Mouse (Mus musculus) embryonic facial prominence, embryonic 15.5 days (tissue): ENCODE results near the gene Slc23a2. TPM values are rescaled to one million over a fixed set of nuclear protein-coding genes. Genes with fewer than 3 reads are reported as not detected.
A peak's percentile ranks its signal among the peaks of the same experiment; 100 is the strongest.

Source experiments
- ATAC-seq: fragments of 200-750 bp; cut with Nextera tagmentation; 2 replicates; pipeline ENCODE4 v1.8.0; 2017; ENCODE audit warnings: low read depth, moderate TSS enrichment; ENCODE audit not compliant: insufficient number of reproducible peaks, low FRiP score, low TSS enrichment
- H3K27ac ChIP-seq: fragments of 300-500 bp; sonication (generic); replicated peaks from 2 replicates; pipeline ENCODE4 v1.5.1; 2015; ENCODE audit warnings: mild to moderate bottlenecking, inconsistent platforms
- H3K27me3 ChIP-seq: fragments of 300-500 bp; sonication (generic); 2 replicates; pipeline ENCODE4 v1.6.1; 2015; ENCODE audit warnings: inconsistent platforms
- H3K36me3 ChIP-seq: fragments of 300-500 bp; sonication (generic); 2 replicates; pipeline ENCODE4 v1.6.1; 2015; ENCODE audit warnings: mild to moderate bottlenecking, inconsistent platforms
- H3K4me1 ChIP-seq: fragments of 300-500 bp; sonication (generic); 2 replicates; pipeline ENCODE4 v1.6.1; 2015; ENCODE audit warnings: inconsistent platforms
- H3K4me2 ChIP-seq: fragments of 300-500 bp; sonication (generic); replicated peaks from 2 replicates; pipeline ENCODE4 v1.6.1; 2015; ENCODE audit warnings: mild to moderate bottlenecking, inconsistent platforms
- H3K4me3 ChIP-seq: fragments of 300-500 bp; sonication (generic); replicated peaks from 2 replicates; pipeline ENCODE4 v1.5.1; 2015; ENCODE audit warnings: mild to moderate bottlenecking, inconsistent platforms
- H3K9ac ChIP-seq: fragments of 300-500 bp; sonication (generic); 2 replicates; pipeline ENCODE4 v1.6.1; 2015; ENCODE audit warnings: inconsistent platforms
- H3K9me3 ChIP-seq: fragments of 300-500 bp; sonication (generic); replicated peaks from 2 replicates; pipeline ENCODE4 v1.6.1; 2016; ENCODE audit warnings: inconsistent platforms
- WGBS: fragments of 180-500 bp; shearing (Covaris S2); methylation state at CpG from one replicate; pipeline ENCODE4 v1.1.7; 2015; 5-methylcytosine and 5-hydroxymethylcytosine counted together
- polyA plus RNA-seq: library from polyadenylated mRNA; unstranded; fragments of >200 nt; fragmentation: Nextera tagmentation; extraction: Ambion mirVana; gene quantifications from 2 replicates; pipeline ENCODE4 v1.2.1, GENCODE M21; 2015

Slc23a2 gene
- polyA plus RNA-seq, 1 experiment from 2014 or later = 14.0 TPM

DNA sequence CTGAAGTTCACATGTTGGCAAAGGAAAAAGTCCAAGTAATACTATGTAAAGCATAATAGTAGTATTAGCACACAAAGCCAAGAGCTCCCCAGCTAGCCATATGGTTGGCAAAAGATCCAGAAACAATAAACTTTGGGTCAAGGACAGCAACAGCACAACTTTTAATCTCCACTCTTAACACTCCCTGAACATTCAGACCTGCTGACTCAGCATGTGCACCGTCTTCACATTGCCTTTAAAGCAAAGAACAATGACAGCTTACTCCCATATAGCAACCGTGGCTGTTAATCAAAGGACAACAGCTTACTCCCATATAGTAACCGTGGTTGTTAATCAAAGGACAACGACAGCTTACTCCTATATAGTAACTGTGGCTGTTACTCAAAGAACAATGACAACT is 48.3 kb downstream of the Slc23a2 start:
- no peaks in the 10 kb centered on the region for H3K27me3 ChIP-seq
- no peak overlapping the region for H3K27ac ChIP-seq
- peaks cover 20% of the 10 kb centered on the region; the same call in 1 of the 2 replicates for H3K36me3 ChIP-seq
- 76% methylated on average over 4 of the region's 4 CpGs for WGBS
- H3K4me2 ChIP-seq = no peak overlapping the region
- ATAC-seq = no peak
- no peak overlapping the region for H3K9ac ChIP-seq
- no peaks in the 10 kb centered on the region for H3K9me3 ChIP-seq
- no peaks in the 10 kb centered on the region for H3K4me1 ChIP-seq
- no peak overlapping the region for H3K4me3 ChIP-seq

DNA sequence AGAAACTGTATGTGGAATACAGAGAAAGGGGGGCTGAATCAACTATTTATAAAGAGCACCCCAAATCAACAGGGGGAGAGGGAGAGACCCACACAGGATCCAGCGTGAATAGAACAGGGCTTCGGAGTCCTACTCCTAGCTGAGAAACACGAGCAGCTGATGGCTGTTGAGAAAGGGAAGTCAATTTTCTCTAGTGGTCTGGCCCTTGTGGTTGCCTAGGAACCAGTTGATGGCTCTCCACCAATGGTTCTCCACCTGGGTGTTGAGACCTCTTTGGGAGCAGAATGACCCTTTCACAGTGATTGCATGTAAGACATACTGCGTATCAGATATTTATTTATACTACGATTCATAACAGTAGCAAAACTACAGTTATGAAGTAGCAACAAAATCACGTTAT is 49.1 kb downstream of the Slc23a2 start:
- WGBS = 90% methylated on average over 6 of the region's 6 CpGs

DNA sequence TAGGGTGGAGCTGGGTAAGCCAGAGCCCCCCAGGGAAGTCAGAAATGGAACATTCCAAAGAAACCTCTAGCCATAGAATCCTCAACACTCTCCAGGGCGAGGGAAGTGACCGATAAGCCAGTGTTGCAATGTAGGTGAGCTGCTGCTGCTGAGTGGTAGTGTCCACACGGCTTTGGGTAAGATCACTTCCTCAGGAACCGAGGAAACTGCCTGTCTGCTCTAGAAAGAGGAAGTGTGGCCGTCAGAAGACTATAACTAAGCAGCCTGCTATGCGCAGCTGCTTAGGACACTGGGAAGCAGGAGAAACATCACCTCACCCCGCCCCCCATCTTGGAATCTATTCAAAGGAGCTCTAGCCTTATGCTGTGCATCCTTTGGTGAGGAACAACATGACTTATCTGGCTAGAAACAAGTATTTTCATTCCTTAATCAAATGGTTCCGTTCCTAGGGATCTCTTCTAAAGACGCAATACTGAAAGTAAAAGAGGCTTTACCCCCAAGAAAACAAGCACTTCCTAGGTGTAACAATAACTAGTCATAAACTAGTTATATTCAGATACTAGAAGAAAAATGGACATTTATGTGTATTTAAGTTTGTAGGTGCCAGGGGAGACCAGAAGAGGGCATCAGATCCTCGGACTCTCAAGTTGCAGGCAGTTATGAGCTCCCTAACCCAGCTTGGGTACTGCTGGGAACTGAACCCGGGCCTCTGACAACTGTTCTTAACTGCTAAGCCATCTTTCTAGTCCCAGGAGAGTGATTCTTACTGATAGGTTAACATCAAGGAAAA is 50.3 kb downstream of the Slc23a2 start:
- 82% methylated on average over 11 of the region's 11 CpGs for WGBS
- no peak overlapping the region for H3K4me3 ChIP-seq
- H3K9me3 ChIP-seq = no peaks in the 10 kb centered on the region
- H3K27ac ChIP-seq = no peak overlapping the region
- no peak overlapping the region for H3K4me2 ChIP-seq
- peaks cover 17% of the 10 kb centered on the region; the same call in 1 of the 2 replicates for H3K36me3 ChIP-seq
- H3K4me1 ChIP-seq = no peaks in the 10 kb centered on the region
- H3K27me3 ChIP-seq = no peaks in the 10 kb centered on the region
- H3K9ac ChIP-seq = no peak overlapping the region
- ATAC-seq = no peak

More for the DNA sequence above, 49.1 kb downstream of the Slc23a2 start:
- no peak for ATAC-seq
- H3K4me1 ChIP-seq = no peaks in the 10 kb centered on the region
- H3K9me3 ChIP-seq = no peaks in the 10 kb centered on the region
- H3K36me3 ChIP-seq = peaks cover 20% of the 10 kb centered on the region; the same call in 1 of the 2 replicates
- H3K27me3 ChIP-seq = no peaks in the 10 kb centered on the region
- H3K9ac ChIP-seq = no peak overlapping the region
- H3K4me2 ChIP-seq = no peak overlapping the region
- H3K27ac ChIP-seq = no peak overlapping the region
- no peak overlapping the region for H3K4me3 ChIP-seq

DNA sequence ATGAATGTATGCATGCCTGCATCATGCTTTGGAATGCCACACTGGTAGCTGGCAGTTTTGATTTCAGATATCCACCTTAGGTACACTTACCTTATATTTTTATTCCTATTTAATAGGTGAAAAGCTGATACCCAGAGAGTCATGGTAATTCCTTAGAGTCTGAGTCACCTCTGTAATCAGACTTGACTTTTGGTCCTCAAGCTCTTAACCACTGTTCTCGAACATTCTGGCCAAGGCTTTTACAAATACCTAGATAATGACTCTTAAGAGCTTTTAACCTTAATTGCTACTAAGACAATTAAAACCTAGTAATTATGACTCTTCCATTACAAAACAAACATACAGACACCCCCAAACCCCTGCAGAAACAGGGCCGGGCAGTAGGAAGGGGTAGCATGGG is 51.2 kb downstream of the Slc23a2 start:
- H3K4me3 ChIP-seq = no peak overlapping the region
- no peaks in the 10 kb centered on the region for H3K9me3 ChIP-seq
- no peaks in the 10 kb centered on the region for H3K27me3 ChIP-seq
- no peak for ATAC-seq
- H3K4me1 ChIP-seq = no peaks in the 10 kb centered on the region
- no peak overlapping the region for H3K27ac ChIP-seq
- H3K36me3 ChIP-seq = peaks cover 14% of the 10 kb centered on the region; the same call in 1 of the 2 replicates
- no peak overlapping the region for H3K4me2 ChIP-seq
- no peak overlapping the region for H3K9ac ChIP-seq
- 58% methylated on average over 2 of the region's 2 CpGs for WGBS

DNA sequence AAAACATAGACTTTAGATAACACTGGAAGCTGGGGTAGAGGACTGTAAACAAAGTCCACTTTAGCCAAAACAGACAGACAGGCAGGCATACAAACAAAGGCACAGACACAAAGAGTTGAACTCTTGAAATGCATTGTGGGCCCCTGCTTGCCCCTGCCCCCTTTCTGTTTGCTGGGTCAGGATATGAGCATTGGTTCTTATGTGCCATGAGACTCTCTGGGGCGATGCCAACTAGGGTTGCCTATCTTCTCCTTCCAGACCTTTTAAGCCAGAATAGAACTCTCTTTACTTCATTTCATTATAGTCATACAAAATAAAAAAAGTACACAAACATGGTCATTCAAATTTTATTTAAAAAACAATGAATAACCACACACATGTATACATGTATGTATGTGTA is 51.6 kb downstream of the Slc23a2 start:
- ATAC-seq = no peak
- H3K27ac ChIP-seq = 0 out of 2 replicates have a peak overlapping the region, but pooled peaks have one; percentile 28
- H3K4me2 ChIP-seq = no peak overlapping the region
- H3K9ac ChIP-seq = no peak overlapping the region
- H3K4me3 ChIP-seq = no peak overlapping the region
- WGBS = 100% methylated on average over 1 of the region's 1 CpGs
- H3K27me3 ChIP-seq = no peaks in the 10 kb centered on the region
- H3K36me3 ChIP-seq = peaks cover 14% of the 10 kb centered on the region; the same call in 1 of the 2 replicates
- H3K4me1 ChIP-seq = no peaks in the 10 kb centered on the region
- H3K9me3 ChIP-seq = no peaks in the 10 kb centered on the region

DNA sequence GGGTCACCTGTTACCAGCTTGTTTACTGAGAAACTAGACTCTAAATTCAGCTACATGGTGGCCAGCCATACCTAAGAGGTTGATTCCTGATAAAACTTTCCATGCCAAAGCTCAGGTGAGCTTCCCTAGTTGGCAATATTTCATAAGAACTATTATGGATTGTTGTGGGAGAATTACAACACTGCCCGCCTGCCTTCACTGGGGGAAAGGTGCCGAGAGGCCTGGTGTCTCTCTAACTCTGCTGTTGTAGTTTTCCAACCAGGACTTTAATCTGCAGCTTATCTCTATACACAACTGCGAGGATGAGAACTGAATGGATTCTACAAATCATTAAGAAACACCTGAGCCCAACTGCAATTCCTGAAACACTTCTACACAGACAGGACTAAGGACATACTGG is 52.2 kb downstream of the Slc23a2 start:
- peaks cover 18% of the 10 kb centered on the region for H3K36me3 ChIP-seq
- H3K27me3 ChIP-seq = no peaks in the 10 kb centered on the region
- no peak for ATAC-seq
- H3K9me3 ChIP-seq = no peaks in the 10 kb centered on the region
- no peak overlapping the region for H3K4me2 ChIP-seq
- 87% methylated on average over 3 of the region's 3 CpGs for WGBS
- H3K27ac ChIP-seq = no peak overlapping the region
- no peak overlapping the region for H3K4me3 ChIP-seq
- no peaks in the 10 kb centered on the region for H3K4me1 ChIP-seq
- no peak overlapping the region for H3K9ac ChIP-seq

DNA sequence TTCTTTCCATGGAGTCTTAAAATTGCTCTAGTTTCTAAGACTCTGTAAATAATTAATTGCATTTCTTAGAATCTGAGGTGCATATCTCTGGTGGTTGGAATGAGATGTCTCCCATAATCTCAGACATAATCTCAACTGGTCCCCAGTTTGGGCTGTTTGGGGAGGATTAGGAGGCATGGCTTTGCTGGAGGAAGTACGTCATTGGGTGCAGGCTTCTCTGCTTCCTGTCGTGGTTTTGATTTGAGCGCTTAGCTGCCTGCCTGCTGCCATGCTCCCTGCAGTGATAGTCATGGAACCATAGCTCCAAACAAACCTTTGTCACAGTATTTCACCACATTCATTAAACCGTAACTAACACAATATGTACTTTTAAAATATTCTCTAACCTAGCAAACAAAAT is 53.2 kb downstream of the Slc23a2 start:
- no peak overlapping the region for H3K4me3 ChIP-seq
- H3K27me3 ChIP-seq = no peaks in the 10 kb centered on the region
- H3K4me2 ChIP-seq = no peak overlapping the region
- WGBS = 66% methylated on average over 4 of the region's 4 CpGs
- H3K9ac ChIP-seq = no peak overlapping the region
- no peak for ATAC-seq
- no peaks in the 10 kb centered on the region for H3K9me3 ChIP-seq
- no peak overlapping the region for H3K27ac ChIP-seq
- H3K4me1 ChIP-seq = no peaks in the 10 kb centered on the region
- peaks cover 26% of the 10 kb centered on the region for H3K36me3 ChIP-seq

DNA sequence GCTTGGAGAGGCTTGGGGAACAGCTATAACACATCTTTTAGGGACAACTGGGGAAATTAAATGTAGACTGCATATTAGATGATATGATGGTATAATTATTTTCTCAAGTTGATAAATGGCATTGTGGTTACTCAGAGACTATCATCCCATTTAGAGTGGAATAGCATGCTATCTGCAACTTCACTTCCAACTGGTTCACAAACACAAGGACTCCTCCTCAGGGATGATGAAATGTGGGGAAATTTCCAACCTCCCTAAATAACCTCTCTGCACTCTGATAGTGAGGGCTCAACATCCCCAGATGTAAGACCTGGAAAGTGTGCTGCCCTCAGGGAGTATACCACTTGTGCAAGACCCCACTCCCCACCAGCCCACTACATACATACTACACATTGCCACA is 60.1 kb downstream of the Slc23a2 start:
- no peaks in the 10 kb centered on the region for H3K27me3 ChIP-seq
- no peak overlapping the region for H3K9ac ChIP-seq
- no peak for ATAC-seq
- no peak overlapping the region for H3K4me3 ChIP-seq
- no peaks in the 10 kb centered on the region for H3K4me1 ChIP-seq
- no peak overlapping the region for H3K27ac ChIP-seq
- H3K36me3 ChIP-seq = peaks cover 35% of the 10 kb centered on the region; the same call in 1 of the 2 replicates
- H3K9me3 ChIP-seq = no peaks in the 10 kb centered on the region
- no peak overlapping the region for H3K4me2 ChIP-seq

DNA sequence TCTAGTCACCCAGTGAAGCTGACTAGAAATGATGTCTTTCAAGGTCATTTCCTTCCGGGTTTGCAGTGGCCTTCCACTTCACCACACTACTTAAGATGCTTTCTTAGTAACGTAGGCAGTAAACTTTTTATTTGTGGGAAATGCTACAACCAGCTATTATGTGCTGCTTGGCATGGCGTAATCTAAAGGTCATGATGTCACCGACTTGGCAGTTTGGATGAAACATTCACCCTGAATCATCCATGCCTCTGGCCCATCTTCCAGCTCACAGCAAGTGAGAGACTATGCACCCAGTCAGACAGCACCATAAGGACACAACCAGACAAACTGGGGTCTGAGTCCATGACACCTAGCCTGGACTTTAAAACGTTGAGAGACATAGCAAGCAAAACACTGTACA is 60.5 kb downstream of the Slc23a2 start:
- peaks cover 35% of the 10 kb centered on the region; the same call in 1 of the 2 replicates for H3K36me3 ChIP-seq
- no peaks in the 10 kb centered on the region for H3K9me3 ChIP-seq
- no peak for ATAC-seq
- 89% methylated on average over 5 of the region's 5 CpGs for WGBS
- no peaks in the 10 kb centered on the region for H3K4me1 ChIP-seq
- H3K9ac ChIP-seq = no peak overlapping the region
- no peaks in the 10 kb centered on the region for H3K27me3 ChIP-seq
- no peak overlapping the region for H3K27ac ChIP-seq
- H3K4me2 ChIP-seq = no peak overlapping the region
- H3K4me3 ChIP-seq = no peak overlapping the region

DNA sequence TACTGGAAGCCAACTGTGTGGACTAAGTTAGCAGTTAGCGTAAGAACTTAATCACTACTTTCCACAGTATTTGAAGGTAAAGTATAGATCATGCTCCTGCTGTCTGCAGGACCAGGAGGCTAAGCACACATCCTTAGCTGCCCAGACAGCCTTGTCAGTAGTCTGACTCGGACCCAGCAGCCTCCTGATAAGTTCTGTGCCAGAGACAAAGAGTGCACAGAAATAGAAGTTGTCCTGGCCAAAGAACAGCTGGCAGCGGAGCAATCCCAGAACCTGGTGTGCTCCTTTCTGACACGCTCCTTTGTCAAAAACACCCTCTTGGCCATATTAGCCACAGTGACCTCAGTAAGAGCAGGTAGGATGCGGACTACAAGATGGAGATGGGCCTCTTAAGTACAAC is 65.8 kb downstream of the Slc23a2 start:
- no peak overlapping the region for H3K4me2 ChIP-seq
- no peak overlapping the region for H3K27ac ChIP-seq
- 67% methylated on average over 5 of the region's 5 CpGs for WGBS
- no peaks in the 10 kb centered on the region for H3K4me1 ChIP-seq
- no peak overlapping the region for H3K9ac ChIP-seq
- no peak overlapping the region for H3K4me3 ChIP-seq
- no peak for ATAC-seq
- H3K27me3 ChIP-seq = no peaks in the 10 kb centered on the region
- no peaks in the 10 kb centered on the region for H3K9me3 ChIP-seq
- H3K36me3 ChIP-seq = peaks cover 18% of the 10 kb centered on the region

DNA sequence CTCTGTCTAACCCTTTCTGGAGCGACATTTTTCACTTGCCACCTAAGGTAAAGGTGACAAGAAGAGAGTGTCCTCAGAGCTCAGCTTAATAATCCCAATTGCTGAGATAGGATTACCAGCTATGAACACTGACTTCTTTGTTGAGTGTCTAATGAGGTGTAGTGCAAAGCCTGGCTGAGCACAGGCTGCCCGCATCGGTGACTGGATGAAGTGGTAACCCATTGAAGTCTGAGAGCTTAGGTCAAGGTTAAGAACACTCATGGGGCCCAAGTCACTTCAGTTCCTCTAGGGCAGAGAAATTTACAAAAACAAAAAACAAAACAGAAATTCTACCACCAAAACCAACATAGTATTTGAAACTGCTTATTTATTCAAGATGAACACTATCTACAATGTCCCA is 71.9 kb downstream of the Slc23a2 start:
- ATAC-seq = no peak
- H3K36me3 ChIP-seq = peaks cover 26% of the 10 kb centered on the region
- H3K4me1 ChIP-seq = no peaks in the 10 kb centered on the region
- no peaks in the 10 kb centered on the region for H3K9me3 ChIP-seq
- no peak overlapping the region for H3K4me2 ChIP-seq
- no peak overlapping the region for H3K9ac ChIP-seq
- no peaks in the 10 kb centered on the region for H3K27me3 ChIP-seq
- 81% methylated on average over 3 of the region's 3 CpGs for WGBS
- no peak overlapping the region for H3K27ac ChIP-seq
- H3K4me3 ChIP-seq = no peak overlapping the region
